Mouse (Mus musculus) spleen, adult 2 months (tissue): ENCODE data around the gene Apbb2.

Experiments used
- CTCF ChIP-seq: fragments of 200-500 bp; IDR thresholded peaks from 2 replicates; pipeline ENCODE4 v1.5.1; 2011; ENCODE audit warnings: mild to moderate bottlenecking, inconsistent platforms; ENCODE audit not compliant: insufficient read depth, insufficient read length, insufficient replicate concordance; ENCODE audit errors: extremely low read depth
- POLR2A ChIP-seq: fragments of 200-500 bp; IDR thresholded peaks from 2 replicates; pipeline ENCODE4 v1.6.1; 2011; ENCODE audit warnings: low read depth, low read length, inconsistent platforms

- TF ChIP-seq POLR2A: no peak
- no peak for TF ChIP-seq CTCF
These were observed 270.2 kb downstream of the Apbb2 start for GRCm38 (mm10) chr5:66348421-66348820.
